Mouse (Mus musculus) thymus, adult 2 months (tissue): ENCODE measurements around the gene Adora2a.

ENCODE experiments used
- CTCF ChIP-seq: fragments of 200-500 bp; IDR thresholded peaks from 2 replicates; pipeline ENCODE4 v1.5.1; 2012; ENCODE audit warnings: mild to moderate bottlenecking, control low read depth, low read length, moderate library complexity, borderline replicate concordance; ENCODE audit not compliant: control insufficient read depth, poor library complexity, insufficient read depth; ENCODE audit errors: extremely low read depth
- POLR2A ChIP-seq: fragments of 200-500 bp; IDR thresholded peaks from 2 replicates; pipeline ENCODE4 v1.6.1; 2012; ENCODE audit warnings: mild to moderate bottlenecking, low read length, control low read depth, moderate library complexity; ENCODE audit not compliant: control insufficient read depth, poor library complexity, insufficient read depth; ENCODE audit errors: extremely low read depth

DNA sequence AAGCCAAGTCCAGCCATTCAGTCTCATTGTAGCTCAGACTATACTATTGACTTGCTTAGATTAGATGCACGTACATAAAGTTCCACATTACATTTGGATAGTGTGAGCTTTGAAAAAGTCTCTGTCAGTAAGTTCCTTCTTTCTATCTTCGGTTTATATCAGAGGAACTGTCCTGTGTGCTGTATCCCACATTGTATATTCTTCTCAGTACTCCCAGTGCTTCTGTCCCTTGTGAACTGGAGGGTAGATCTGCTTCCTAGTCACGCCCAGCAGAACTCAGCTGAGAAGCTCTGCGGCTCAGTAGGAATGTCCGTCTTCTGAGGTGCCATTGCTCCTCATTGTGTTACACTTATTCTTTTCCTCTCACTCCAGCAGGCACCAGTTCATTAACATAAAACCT lies 18.1 kb upstream of the Adora2a start:
- TF ChIP-seq CTCF = no peak
- no peak for TF ChIP-seq POLR2A
